ENCODE assay signal across 17 mouse cellular contexts in genomic region chr3:17784587-17784986, GRCm38 (mm10).
DNase-seq lines count a peak whose midpoint lies in the region; ATAC-seq lines count a peak whose summit lies in the region.
"Had no signal": no experiment of that assay in that cellular context is flagged by ENCODE, and none has a peak within 500 bp of the region (broad histone marks: within the 10 kb centered on the region; RNA-seq: fewer than 3 reads in every experiment).

No protein-coding gene starts in this region.

- peaks cover 22% of the 10 kb centered on the region for H3K4me1 ChIP-seq in hindbrain, embryonic 14.5 days (replicated peaks; ENCODE audit: control insufficient read depth, insufficient read depth, low read length)
- peaks cover 15% of the 10 kb centered on the region; the same call in 1 of the 2 replicates for H3K4me1 ChIP-seq in midbrain, embryonic 15.5 days
- H3K4me1 ChIP-seq: liver, embryonic 15.5 days had no signal

- ATAC-seq in hindbrain, embryonic 14.5 days (ENCODE audit: low FRiP score), result no peak
- ATAC-seq in midbrain, embryonic 15.5 days (replicated peaks), result no peak
- no peak for ATAC-seq in CD4-positive, CD25-positive, alpha-beta regulatory T cell, adult 4 months

- H3K9ac ChIP-seq in hindbrain, embryonic 14.5 days, result peak overlapping the region; percentile 99
- no peak overlapping the region for H3K9ac ChIP-seq in midbrain, embryonic 15.5 days
- H3K9ac ChIP-seq: limb, embryonic 12.5 days; liver, embryonic 15.5 days had no signal

- H3K4me2 ChIP-seq in hindbrain, embryonic 14.5 days (replicated peaks), result peak overlapping the region; percentile 100
- peak overlapping the region; percentile 83 for H3K4me2 ChIP-seq in midbrain, embryonic 15.5 days
- H3K4me2 ChIP-seq: limb, embryonic 12.5 days; liver, embryonic 15.5 days had no signal

- H3K36me3 ChIP-seq in hindbrain, embryonic 14.5 days (replicated peaks; ENCODE audit: control insufficient read depth, insufficient read depth), result no peaks in the 10 kb centered on the region
- no peaks in the 10 kb centered on the region for H3K36me3 ChIP-seq in midbrain, embryonic 15.5 days (replicated peaks)
- H3K36me3 ChIP-seq: G1E; heart, embryonic 10.5 days; limb, embryonic 12.5 days; liver, embryonic 15.5 days had no signal

- DNase-seq in retina, postnatal 1 day, result peak; percentile 18
- no peak for DNase-seq in retina, embryonic 14.5 days (ENCODE audit: low spot score)
- peak; percentile 54 for DNase-seq in hindbrain, embryonic 14.5 days (ENCODE audit: low spot score)
- DNase-seq in urinary bladder, adult 2 months (ENCODE audit: low spot score), result no peak
- DNase-seq in gastrocnemius, postnatal 25 days, result no peak
- DNase-seq: adrenal gland, postnatal 10 days; gastrocnemius, postnatal 14 days; heart, postnatal 4 days; kidney, adult 18-20 months; kidney, postnatal 25 days; right cerebral cortex, postnatal 14 days had no signal

- no peaks in the 10 kb centered on the region for H3K9me3 ChIP-seq in hindbrain, embryonic 14.5 days (ENCODE audit: control insufficient read depth, low read length)
- H3K9me3 ChIP-seq in midbrain, embryonic 15.5 days, result no peaks in the 10 kb centered on the region
- H3K9me3 ChIP-seq: heart, embryonic 10.5 days; limb, embryonic 12.5 days; liver, embryonic 15.5 days had no signal

- 17% methylated on average over 3 of the region's 3 CpGs for WGBS in hindbrain, embryonic 14.5 days
- WGBS in midbrain, embryonic 15.5 days, result 14% methylated on average over 3 of the region's 3 CpGs

- no peaks in the 10 kb centered on the region for H3K27me3 ChIP-seq in hindbrain, embryonic 14.5 days (ENCODE audit: control insufficient read depth, insufficient read depth, low read length)
- no peaks in the 10 kb centered on the region for H3K27me3 ChIP-seq in midbrain, embryonic 15.5 days (replicated peaks)

- H3K4me3 ChIP-seq in hindbrain, embryonic 14.5 days (replicated peaks; ENCODE audit: low read length), result peak overlapping the region; percentile 75
- H3K4me3 ChIP-seq in midbrain, embryonic 15.5 days, result peak overlapping the region; percentile 62
- H3K4me3 ChIP-seq: heart, embryonic 10.5 days; limb, embryonic 12.5 days; liver, embryonic 15.5 days had no signal

- H3K27ac ChIP-seq in hindbrain, embryonic 14.5 days, result peak overlapping the region; percentile 100
- peak overlapping the region; percentile 100 for H3K27ac ChIP-seq in midbrain, embryonic 15.5 days
- H3K27ac ChIP-seq: heart, embryonic 10.5 days; limb, embryonic 12.5 days; liver, embryonic 15.5 days had no signal

Comparison
In these comparisons a context has a peak if more than half of its experiments do, and no peak if none do; other contexts are left out.
1. DNase-seq: peak in retina, postnatal 1 day (single experiment) and hindbrain, embryonic 14.5 days (single experiment); none in retina, embryonic 14.5 days (single experiment), urinary bladder, adult 2 months (single experiment) and gastrocnemius, postnatal 25 days (single experiment).